13 mouse cellular contexts compared by ENCODE assay signal in the genomic region with DNA sequence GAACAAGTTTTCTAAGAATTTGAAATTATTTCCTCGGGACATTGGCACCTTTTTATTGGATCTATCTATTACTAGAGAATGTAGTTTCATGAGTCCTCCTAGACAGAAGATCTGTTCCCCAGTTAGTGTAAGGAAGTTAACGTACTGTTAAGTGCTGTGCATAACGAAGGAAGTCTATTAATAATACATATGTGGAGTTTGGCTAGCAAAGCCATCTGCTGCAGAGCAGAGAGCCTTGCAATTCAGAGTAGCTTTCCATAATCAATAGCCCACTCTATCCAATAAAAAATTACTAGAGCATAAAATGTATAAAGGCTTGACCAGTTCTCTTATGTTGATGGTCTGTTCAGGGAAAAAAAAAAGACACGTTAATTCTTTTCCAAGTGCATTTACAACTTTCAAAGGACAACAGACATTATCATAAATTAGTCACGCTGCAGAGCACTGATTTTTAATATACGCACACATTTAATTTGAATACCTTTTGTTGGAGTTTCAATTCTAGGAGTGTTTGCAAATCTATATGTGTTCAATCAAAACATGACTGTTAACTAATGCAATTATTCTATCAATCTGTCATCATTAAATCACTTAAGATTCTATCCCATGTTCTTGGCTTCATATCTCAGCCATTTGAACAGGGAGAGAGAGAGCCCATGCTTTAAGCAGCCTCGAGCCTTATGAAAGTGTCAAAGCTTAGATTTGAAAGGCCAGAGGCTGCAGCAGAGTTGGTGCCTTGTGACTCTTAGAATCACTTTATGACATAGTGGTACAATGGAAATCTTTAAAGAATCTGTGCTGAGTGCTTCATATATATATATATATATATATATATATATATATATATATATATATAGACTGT.
"Had no signal": no experiment of that assay in that cellular context is flagged by ENCODE, and none has a peak within 500 bp of the region (broad histone marks: within the 10 kb centered on the region; RNA-seq: fewer than 3 reads in every experiment).

No protein-coding gene starts in this region.

- H3K9me3 ChIP-seq: limb, embryonic 10.5 days; liver, embryonic 15.5 days had no signal

- ATAC-seq: lung, postnatal 0 days had no signal

- DNase-seq: kidney, adult 8-10 months; kidney, postnatal 25 days; lung, adult 2 months; lung, postnatal 36 days; right cerebral cortex, postnatal 4 days; spleen, adult 18-20 months; thymus, adult 18-20 months; thymus, postnatal 14 days had no signal

- H3K27ac ChIP-seq: left cerebral cortex, adult 2 months; limb, embryonic 10.5 days; liver, embryonic 15.5 days had no signal

- H3K4me3 ChIP-seq: left cerebral cortex, adult 2 months; limb, embryonic 10.5 days; liver, embryonic 15.5 days had no signal

- H3K36me3 ChIP-seq: limb, embryonic 10.5 days; liver, embryonic 15.5 days had no signal

- H3K9ac ChIP-seq: liver, embryonic 15.5 days had no signal

- H3K4me1 ChIP-seq: limb, embryonic 10.5 days; liver, embryonic 15.5 days had no signal

- H3K27me3 ChIP-seq: liver, embryonic 15.5 days had no signal

- H3K4me2 ChIP-seq: liver, embryonic 11.5 days; liver, embryonic 15.5 days had no signal
